Mouse (Mus musculus): ENCODE results near the gene Ccdc97.
"Not testable (repeated sequence)": the region's sequence is repeated elsewhere in the genome, so short reads cannot be mapped to it uniquely, and the experiment has no call there.

Ccdc97 gene

GRCm38 (mm10) chr7:25718788-25719417 lies at the start of gene Ccdc97:
Gene Ccdc97, minus strand, starts transcription at chr7:25719088.
- DNase-seq, result peak; percentile 97

GRCm38 (mm10) chr7:25768229-25768628 lies 49.3 kb upstream of the Ccdc97 start:
- no peak for DNase-seq

GRCm38 (mm10) chr7:25766108-25766507 lies 47.2 kb upstream of the Ccdc97 start:
- DNase-seq, result no peak

GRCm38 (mm10) chr7:25764221-25764620 lies 45.3 kb upstream of the Ccdc97 start:
- peak; percentile 43 for DNase-seq

GRCm38 (mm10) chr7:25763678-25764077 lies 44.8 kb upstream of the Ccdc97 start:
- peak; percentile 38 for DNase-seq

- no peak for DNase-seq
Observed at GRCm38 (mm10) chr7:25761354-25761753, 42.5 kb upstream of the Ccdc97 start.

DNA sequence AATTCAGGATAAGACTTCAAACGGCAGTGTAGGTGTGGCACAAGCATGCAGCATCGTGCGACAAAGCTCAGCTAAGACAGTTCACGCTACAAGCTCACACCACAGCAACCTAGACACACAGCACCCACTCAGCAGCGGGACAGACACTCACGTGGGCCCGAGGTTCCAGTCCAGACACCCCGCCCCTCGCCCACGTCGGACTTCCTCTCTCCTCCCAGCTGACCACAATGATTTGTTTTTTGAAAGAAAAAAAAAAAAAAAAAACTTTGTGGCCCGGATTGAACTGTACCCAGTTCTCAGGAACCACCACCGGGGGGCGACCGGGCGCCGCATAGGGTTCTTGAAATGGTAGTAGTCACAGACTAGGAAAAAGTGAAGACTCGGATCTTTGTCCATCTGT lies 37.1 kb upstream of the Ccdc97 start:
- peak; percentile 95 for DNase-seq

GRCm38 (mm10) chr7:25755468-25755833 lies 36.6 kb upstream of the Ccdc97 start:
- DNase-seq, result no peak

- DNase-seq, result peak; percentile 100
Observed at GRCm38 (mm10) chr7:25754738-25755467, 36.0 kb upstream of the Ccdc97 start, which contains the start of gene Hnrnpul1. Gene Hnrnpul1, minus strand, starts transcription at chr7:25754757.

- DNase-seq, result no peak
Observed at GRCm38 (mm10) chr7:25754439-25754737, 35.5 kb upstream of the Ccdc97 start.

DNA sequence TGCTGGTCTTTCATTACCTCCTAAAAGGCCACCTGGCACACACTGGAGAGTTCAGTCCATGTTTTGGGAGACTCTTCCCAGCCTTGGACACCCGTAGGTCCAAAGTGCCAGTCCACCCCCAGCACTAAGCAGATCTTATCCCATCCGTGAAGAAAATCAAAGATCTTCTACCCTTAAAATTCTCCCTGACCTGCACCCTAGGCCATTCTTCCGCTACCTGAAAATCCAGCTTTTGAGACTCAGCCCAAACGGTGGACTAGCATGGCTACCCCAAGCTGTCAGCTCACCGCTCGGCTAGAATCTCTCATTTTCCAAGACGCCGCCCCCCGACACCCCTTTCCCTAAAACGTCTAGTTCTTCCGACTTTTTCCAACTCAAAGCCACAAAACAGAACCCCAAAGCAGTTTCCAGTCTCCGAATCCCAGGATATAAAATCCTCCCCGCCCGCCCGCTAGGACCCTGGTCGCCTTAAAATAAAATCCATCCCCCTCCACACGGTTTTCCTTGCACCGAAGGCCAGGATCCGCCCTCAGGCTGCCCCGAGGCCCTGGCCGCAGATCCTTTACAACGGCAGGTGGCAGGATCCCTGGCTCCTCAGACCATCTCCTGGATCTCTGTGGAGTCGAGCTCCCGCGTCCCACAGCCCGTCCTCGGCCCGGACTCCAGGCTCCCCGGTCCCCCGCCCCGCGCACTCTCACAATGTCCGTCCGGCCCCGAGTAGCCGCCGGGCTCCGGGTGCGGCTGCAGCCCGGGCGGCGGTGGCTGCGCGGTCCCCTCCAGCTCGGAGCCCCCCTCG lies 35.0 kb upstream of the Ccdc97 start:
- DNase-seq, result peak; percentile 52

GRCm38 (mm10) chr7:25753076-25753475 lies 34.2 kb upstream of the Ccdc97 start:
- DNase-seq, result peak; percentile 21

DNA sequence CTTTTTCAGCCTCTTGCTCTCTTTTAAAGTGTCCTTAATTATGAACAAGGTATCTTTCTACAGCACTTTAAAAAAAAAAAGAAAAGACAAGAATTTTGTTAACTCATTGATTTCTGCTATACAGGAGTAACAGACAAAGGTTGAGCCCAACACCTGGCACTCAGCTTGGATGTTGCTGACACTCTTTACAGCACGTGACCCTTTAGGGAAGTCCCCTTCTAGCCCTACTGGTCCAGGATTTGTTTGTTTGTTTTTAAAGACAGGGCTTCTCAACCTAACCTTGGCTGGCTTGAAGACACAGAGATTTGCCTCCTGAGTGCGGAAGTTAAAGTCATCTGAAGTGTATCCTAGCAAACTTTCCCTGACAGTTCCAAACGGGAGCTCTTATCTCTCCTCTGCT lies 28.0 kb upstream of the Ccdc97 start:
- DNase-seq, result no peak

- DNase-seq, result no peak
Observed at GRCm38 (mm10) chr7:25738277-25738676, 19.4 kb upstream of the Ccdc97 start.

DNA sequence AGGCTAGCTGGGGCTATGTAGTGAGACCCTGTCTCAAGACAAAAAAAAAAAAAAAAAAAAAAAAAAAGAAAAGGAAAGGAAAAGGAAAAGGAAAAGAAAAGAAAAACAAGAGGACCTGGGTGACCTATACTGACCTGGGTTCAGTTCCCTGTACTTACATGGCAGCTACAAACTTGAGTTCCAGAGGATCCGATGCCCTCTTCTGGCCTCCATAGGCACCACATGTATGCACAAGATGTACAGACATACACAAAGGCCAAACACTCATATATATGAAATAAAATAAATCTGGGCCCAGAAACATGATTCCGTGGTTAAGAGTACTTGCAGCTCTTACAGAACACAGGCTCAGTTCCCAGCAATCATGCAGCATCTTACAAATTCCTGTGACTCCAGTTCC lies 18.0 kb upstream of the Ccdc97 start:
- no peak for DNase-seq

DNA sequence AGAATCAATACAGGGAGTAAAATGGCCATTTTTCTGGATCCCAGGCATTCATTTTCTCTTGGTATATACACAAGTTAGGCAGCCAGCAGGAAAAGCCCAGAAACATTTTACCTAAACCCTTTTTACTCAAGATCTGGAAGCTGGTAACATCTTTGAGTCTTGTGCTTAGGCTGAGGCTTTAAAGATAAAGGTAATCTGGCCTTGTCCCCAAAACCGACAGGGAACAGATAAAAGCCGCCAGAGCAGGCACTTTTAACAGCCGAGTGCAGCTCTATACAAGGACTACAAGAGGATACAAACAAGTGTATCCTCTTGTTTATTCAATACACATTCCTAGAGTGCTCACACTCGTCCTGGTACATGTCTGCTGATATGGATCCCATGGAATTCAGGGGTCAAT lies 16.1 kb upstream of the Ccdc97 start:
- no peak for DNase-seq

GRCm38 (mm10) chr7:25731294-25732055 lies 12.6 kb upstream of the Ccdc97 start:
- no peak for DNase-seq

- DNase-seq, result no peak
Observed at GRCm38 (mm10) chr7:25729862-25730261, 11.0 kb upstream of the Ccdc97 start.

GRCm38 (mm10) chr7:25729396-25729795 lies 10.5 kb upstream of the Ccdc97 start:
- no peak for DNase-seq

DNA sequence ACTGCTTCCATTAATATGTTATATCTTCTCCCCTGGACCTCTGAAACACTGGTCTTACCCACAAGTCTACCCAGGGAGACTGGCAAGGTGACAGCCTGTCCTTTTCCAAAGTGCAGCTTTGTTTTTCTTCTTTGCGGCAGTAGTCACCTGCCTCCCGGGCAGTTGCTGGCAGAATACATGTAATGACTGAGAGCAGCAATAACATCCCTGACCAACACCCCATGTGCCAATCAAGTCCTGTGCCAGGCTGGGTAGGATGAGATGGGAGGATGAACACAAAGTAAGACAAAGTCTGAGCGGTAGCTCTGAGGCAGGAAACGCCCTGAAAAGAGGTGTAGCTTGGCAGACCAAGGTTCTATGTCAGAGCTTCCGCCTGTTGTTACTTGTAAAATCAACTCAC lies 8.9 kb upstream of the Ccdc97 start:
- DNase-seq, result no peak

GRCm38 (mm10) chr7:25725886-25726285 lies 7.0 kb upstream of the Ccdc97 start:
- no peak for DNase-seq

DNA sequence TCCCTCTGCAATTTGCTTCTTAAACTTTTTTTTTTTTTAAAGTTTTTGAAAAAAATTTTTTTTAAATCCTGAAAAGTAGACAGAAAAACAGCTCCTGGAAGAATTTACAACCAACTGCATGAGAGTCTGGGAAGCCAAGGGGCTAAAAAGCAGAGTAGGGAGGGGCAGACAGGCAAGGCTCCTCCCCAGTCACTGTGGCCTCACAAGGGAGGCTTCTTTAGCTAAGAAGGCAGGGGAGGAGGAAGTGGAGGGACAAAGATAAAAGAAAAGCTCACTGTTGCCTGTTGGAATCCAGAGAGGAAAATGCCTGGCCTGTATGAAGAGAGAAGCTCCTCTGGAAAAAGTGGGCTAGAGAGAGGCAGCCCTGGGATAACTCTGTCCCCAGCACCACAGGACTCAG lies 2.9 kb upstream of the Ccdc97 start:
- not testable (repeated sequence) for DNase-seq

DNA sequence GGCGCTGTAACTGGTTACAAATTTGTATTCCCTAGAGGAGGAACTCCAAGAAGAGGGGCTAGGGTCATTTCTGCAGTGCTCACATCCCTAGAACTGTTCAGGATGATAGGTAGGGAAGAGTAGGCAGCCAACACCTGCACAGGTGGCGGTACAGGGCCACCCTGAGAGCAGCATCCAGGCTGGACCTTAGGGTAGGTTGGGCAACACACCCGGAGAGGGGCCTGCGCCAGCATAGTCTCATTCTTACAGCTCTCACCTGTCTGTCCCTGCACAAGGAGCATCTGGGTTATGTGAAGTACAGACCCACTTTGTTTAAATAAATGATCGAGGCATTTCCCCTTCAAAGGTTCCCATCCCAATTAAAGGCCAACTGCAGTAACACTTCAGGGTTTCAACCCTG lies 1.9 kb upstream of the Ccdc97 start:
- no peak for DNase-seq
